Mouse (Mus musculus) liver, adult 2 months (tissue): ENCODE results near the gene Pycr2. TPM values are rescaled to one million over a fixed set of nuclear protein-coding genes. Genes with fewer than 3 reads are reported as not detected.
A peak's percentile ranks its signal among the peaks of the same experiment; 100 is the strongest.

Source experiments
- DNase-seq: peaks from one replicate; pipeline ENCODE4 v3.0.0-alpha.2; 2011; ENCODE audit warnings: low read depth, low spot score; ENCODE audit errors: extremely low read depth
- H3K27ac ChIP-seq: fragments of 200-500 bp; replicated peaks from 2 replicates; pipeline ENCODE4 v1.5.1; 2012; ENCODE audit warnings: low read depth, mild to moderate bottlenecking, control low read depth, inconsistent platforms, low read length; ENCODE audit not compliant: insufficient read depth
- H3K27me3 ChIP-seq: fragments of 200-500 bp; 2 replicates; pipeline ENCODE4 v1.6.1; 2012; ENCODE audit warnings: mild to moderate bottlenecking, moderate library complexity, low read length, inconsistent platforms; ENCODE audit not compliant: control insufficient read depth, insufficient read depth
- H3K36me3 ChIP-seq: fragments of 200-500 bp; 2 replicates; pipeline ENCODE4 v1.6.1; 2012; ENCODE audit warnings: low read length, inconsistent platforms; ENCODE audit not compliant: control insufficient read depth, insufficient read depth
- H3K4me1 ChIP-seq: fragments of 200-500 bp; 2 replicates; pipeline ENCODE4 v1.6.1; 2011; ENCODE audit warnings: low read length; ENCODE audit not compliant: control insufficient read depth, insufficient read depth
- H3K4me3 ChIP-seq: fragments of 200-500 bp; 2 replicates; pipeline ENCODE4 v1.5.1; 2011; ENCODE audit warnings: low read depth, mild to moderate bottlenecking, control low read depth, low read length, moderate library complexity; ENCODE audit not compliant: insufficient read depth
- H3K79me2 ChIP-seq: fragments of 200-500 bp; 2 replicates; pipeline ENCODE4 v1.6.1; 2012; ENCODE audit warnings: inconsistent platforms, mild to moderate bottlenecking, low read length, moderate library complexity; ENCODE audit not compliant: control insufficient read depth, insufficient read depth
- H3K9ac ChIP-seq: fragments of 200-500 bp; 2 replicates; pipeline ENCODE4 v1.6.1; 2012; ENCODE audit warnings: low read depth, mild to moderate bottlenecking, control low read depth, inconsistent platforms, low read length
- CTCF ChIP-seq: fragments of 200-500 bp; IDR thresholded peaks from 2 replicates; pipeline ENCODE4 v1.5.1; 2011; ENCODE audit warnings: low read depth, low read length, control low read depth
- POLR2A ChIP-seq: fragments of 200-500 bp; IDR thresholded peaks from 2 replicates; pipeline ENCODE4 v1.6.1; 2011; ENCODE audit warnings: low read length, control low read depth; ENCODE audit not compliant: insufficient read depth; ENCODE audit errors: extremely low read depth
- WGBS: fragments of 180-500 bp; shearing (Covaris S2); methylation state at CpG from one replicate; pipeline ENCODE4 v1.1.7; 2018; 5-methylcytosine and 5-hydroxymethylcytosine counted together
- polyA plus RNA-seq: library from polyadenylated mRNA; depleted of rRNA; stranded (reverse); fragments of >200 nt; gene quantifications from 2 replicates; pipeline ENCODE4 v1.2.3, GENCODE M21; 2012
- total RNA-seq: library from RNA; depleted of rRNA; stranded (reverse); fragments of >200 nt; gene quantifications from 2 replicates; pipeline ENCODE4 v1.2.3, GENCODE M21; 2014

The Pycr2 gene
- total and polyA plus RNA-seq, 2 experiments, result 5.7 to 8.5 TPM

DNA sequence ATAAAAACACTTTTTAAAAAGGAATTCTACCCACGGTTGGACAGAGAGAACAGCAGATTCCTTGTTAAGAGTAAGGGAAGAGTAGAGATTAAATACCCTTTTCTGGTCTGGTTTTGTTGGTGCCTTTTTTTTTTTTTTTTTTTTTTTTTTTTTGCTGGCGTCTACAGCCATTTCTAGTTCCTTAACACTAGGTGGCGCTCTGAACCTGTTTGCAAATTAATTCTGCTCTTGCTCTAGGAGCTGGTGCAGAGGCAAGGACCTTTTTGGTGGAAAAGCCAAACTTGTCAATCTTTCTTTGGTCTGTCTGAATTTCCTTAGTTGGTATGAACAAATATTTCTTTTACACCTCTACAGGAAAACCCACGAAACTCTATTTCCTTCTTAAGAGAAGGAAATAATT, 3.0 kb upstream of the Pycr2 start:
- Histone ChIP-seq H3K4me1 (peaks cover 8% of the 10 kb centered on the region), H3K9ac (no peak overlapping the region), H3K36me3 (no peaks in the 10 kb centered on the region), H3K27ac (no peak overlapping the region), H3K79me2 (0 out of 2 replicates have a peak, but pooled peaks cover 4% of the 10 kb centered on the region), H3K27me3 (no peaks in the 10 kb centered on the region; the same call in 1 of the 2 replicates), H3K4me3 (no peak overlapping the region)
- DNase-seq, result peak; percentile 60
- 9% methylated on average over 4 of the region's 4 CpGs for WGBS
- TF ChIP-seq CTCF (no peak), POLR2A (no peak)

- TF ChIP-seq CTCF (no peak), POLR2A (no peak)
- Histone ChIP-seq H3K4me3 (no peak overlapping the region), H3K27me3 (no peaks in the 10 kb centered on the region), H3K79me2 (0 out of 2 replicates have a peak, but pooled peaks cover 4% of the 10 kb centered on the region), H3K4me1 (peaks cover 8% of the 10 kb centered on the region), H3K36me3 (no peaks in the 10 kb centered on the region; the same call in 1 of the 2 replicates), H3K9ac (no peak overlapping the region), H3K27ac (no peak overlapping the region)
- WGBS, result 53% methylated on average over 5 of the region's 5 CpGs
- no peak for DNase-seq
Measured at GRCm38 (mm10) chr1:180902915-180903314, 1.2 kb upstream of the Pycr2 start.

DNA sequence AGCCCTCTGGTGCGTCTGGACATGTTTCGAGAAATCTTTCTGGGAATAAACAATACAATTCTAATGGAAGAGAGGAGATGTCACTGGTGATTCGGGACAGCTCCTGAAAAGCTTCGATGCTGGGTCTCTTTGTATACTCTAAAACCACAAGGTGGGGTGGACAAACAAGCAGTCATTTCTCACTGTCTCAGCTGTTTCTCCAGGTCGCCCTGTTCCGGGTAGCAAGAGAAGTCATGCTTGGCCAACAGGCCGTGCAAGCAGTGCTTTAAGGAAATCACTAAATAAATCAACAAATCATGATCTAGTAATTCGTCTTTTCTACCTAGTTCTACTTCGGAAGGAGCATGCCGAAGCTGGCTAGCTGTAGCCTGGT, 441 bp upstream of the Pycr2 start:
- 35% methylated on average over 10 of the region's 10 CpGs for WGBS
- Histone ChIP-seq H3K27me3 (no peaks in the 10 kb centered on the region), H3K36me3 (no peaks in the 10 kb centered on the region; the same call in 1 of the 2 replicates), H3K4me1 (peaks cover 8% of the 10 kb centered on the region), H3K27ac (no peak overlapping the region), H3K4me3 (peak overlapping the region; percentile 27), H3K9ac (peak overlapping the region; percentile 62), H3K79me2 (0 out of 2 replicates have a peak, but pooled peaks cover 4% of the 10 kb centered on the region)
- TF ChIP-seq CTCF (no peak), POLR2A (no peak)
- no peak for DNase-seq

DNA sequence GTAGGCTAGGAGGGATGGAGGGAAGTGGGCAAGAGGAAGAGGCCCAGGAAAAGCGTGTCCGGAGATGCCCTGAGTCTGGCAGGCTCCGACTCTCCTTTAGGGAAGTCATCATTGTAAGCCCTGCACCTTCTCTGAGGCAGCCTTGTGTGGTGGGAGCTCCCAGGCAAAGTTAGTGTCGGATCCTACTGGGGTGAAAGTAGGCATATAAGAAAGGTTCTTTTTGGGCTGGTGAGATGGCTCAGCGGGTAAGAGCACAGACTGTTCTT, 655 bp downstream of the Pycr2 start:
- Histone ChIP-seq H3K36me3 (no peaks in the 10 kb centered on the region; the same call in 1 of the 2 replicates), H3K4me1 (peaks cover 8% of the 10 kb centered on the region), H3K4me3 (peak overlapping the region; percentile 73), H3K79me2 (0 out of 2 replicates have a peak, but pooled peaks cover 4% of the 10 kb centered on the region), H3K9ac (peak overlapping the region; percentile 74), H3K27ac (no peak overlapping the region), H3K27me3 (no peaks in the 10 kb centered on the region)
- DNase-seq, result no peak
- TF ChIP-seq POLR2A, result no peak
- WGBS, result 37% methylated on average over 5 of the region's 5 CpGs

GRCm38 (mm10) chr1:180905307-180905706, 1.2 kb downstream of the Pycr2 start:
- peaks cover 8% of the 10 kb centered on the region for H3K4me1 ChIP-seq
- H3K27ac ChIP-seq, result no peak overlapping the region
- 0 out of 2 replicates have a peak, but pooled peaks cover 4% of the 10 kb centered on the region for H3K79me2 ChIP-seq
- no peaks in the 10 kb centered on the region; the same call in 1 of the 2 replicates for H3K36me3 ChIP-seq
- no peak overlapping the region for H3K9ac ChIP-seq
- no peaks in the 10 kb centered on the region for H3K27me3 ChIP-seq
- no peak overlapping the region for H3K4me3 ChIP-seq
- no peak for DNase-seq
- TF ChIP-seq CTCF (no peak), POLR2A (no peak)
- 80% methylated on average over 6 of the region's 6 CpGs for WGBS

DNA sequence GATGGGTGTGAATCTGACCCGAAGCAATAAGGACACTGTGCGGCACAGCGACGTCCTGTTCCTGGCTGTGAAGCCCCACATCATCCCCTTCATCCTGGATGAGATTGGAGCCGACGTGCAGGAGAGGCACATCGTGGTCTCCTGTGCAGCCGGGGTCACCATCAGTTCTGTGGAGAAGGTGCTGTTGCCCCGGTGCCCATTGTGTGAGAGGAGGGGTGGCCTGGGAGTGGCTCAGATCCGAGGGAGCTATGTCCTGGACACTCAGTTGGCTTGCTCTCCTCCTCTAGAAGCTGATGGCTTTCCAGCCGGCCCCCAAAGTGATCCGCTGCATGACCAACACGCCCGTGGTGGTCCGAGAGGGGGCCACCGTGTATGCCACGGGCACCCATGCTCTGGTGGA, 1.8 kb downstream of the Pycr2 start:
- no peaks in the 10 kb centered on the region; the same call in 1 of the 2 replicates for H3K36me3 ChIP-seq
- H3K27ac ChIP-seq, result no peak overlapping the region
- TF ChIP-seq POLR2A (no peak), CTCF (no peak)
- no peak overlapping the region for H3K4me3 ChIP-seq
- H3K9ac ChIP-seq, result no peak overlapping the region
- H3K27me3 ChIP-seq, result no peaks in the 10 kb centered on the region
- H3K79me2 ChIP-seq, result 0 out of 2 replicates have a peak, but pooled peaks cover 4% of the 10 kb centered on the region
- 98% methylated on average over 17 of the region's 17 CpGs for WGBS
- DNase-seq, result no peak
- peaks cover 8% of the 10 kb centered on the region for H3K4me1 ChIP-seq
